Comparison of ENCODE assay signal across 11 mouse cellular contexts in genomic region chr12:109608576-109609440, GRCm38 (mm10). TPM values are rescaled to one million over a fixed set of nuclear protein-coding genes. Genes with fewer than 3 reads are reported as not detected.
DNase-seq lines count a peak whose midpoint lies in the region; ATAC-seq and TF ChIP-seq lines count a peak whose summit lies in the region.
"Had no signal": no experiment of that assay in that cellular context is flagged by ENCODE, and none has a peak within 500 bp of the region (broad histone marks: within the 10 kb centered on the region; RNA-seq: fewer than 3 reads in every experiment).

No protein-coding gene starts in this region.

- H3K9me3 ChIP-seq in kidney, postnatal 0 days (replicated peaks; ENCODE audit: low read length) = no peaks in the 10 kb centered on the region
- no peaks in the 10 kb centered on the region for H3K9me3 ChIP-seq in liver, embryonic 15.5 days (replicated peaks)
- H3K9me3 ChIP-seq: lung, embryonic 15.5 days had no signal

- H3K27me3 ChIP-seq in kidney, postnatal 0 days (ENCODE audit: insufficient read depth, low read length) = 0 out of 2 replicates have a peak, but pooled peaks cover 5% of the 10 kb centered on the region
- peaks cover 14% of the 10 kb centered on the region for H3K27me3 ChIP-seq in liver, embryonic 15.5 days
- H3K27me3 ChIP-seq: lung, embryonic 15.5 days had no signal

- H3K4me3 ChIP-seq in kidney, postnatal 0 days (replicated peaks; ENCODE audit: low read depth, low read length) = no peak overlapping the region
- H3K4me3 ChIP-seq in cortical plate, adult 2 months (ENCODE audit: insufficient read depth, low read length) = no peak overlapping the region
- H3K4me3 ChIP-seq in liver, embryonic 15.5 days (replicated peaks) = no peak overlapping the region
- H3K4me3 ChIP-seq: lung, embryonic 15.5 days had no signal

- 34% methylated on average over 13 of the region's 13 CpGs for WGBS in kidney, postnatal 0 days
- 31% methylated on average over 13 of the region's 13 CpGs for WGBS in liver, embryonic 15.5 days (ENCODE audit: insufficient replicate concordance)

- no peak for ATAC-seq in CD4-positive, CD25-positive, alpha-beta regulatory T cell, adult 4 months
- no peak for ATAC-seq in kidney, postnatal 0 days (replicated peaks; ENCODE audit: low FRiP score, low read depth)
- ATAC-seq in liver, embryonic 15.5 days (ENCODE audit: insufficient read depth) = peak; percentile 26; the same call in 1 of the 2 replicates

- TF ChIP-seq POLR2A in cortical plate, adult 2 months (IDR thresholded peaks at IDR 0.05; ENCODE audit: extremely low read depth, insufficient read depth, low read length) = no peak

- H3K4me2 ChIP-seq in kidney, postnatal 0 days (ENCODE audit: low read length) = no peak overlapping the region
- no peak overlapping the region for H3K4me2 ChIP-seq in liver, embryonic 15.5 days
- H3K4me2 ChIP-seq: lung, embryonic 15.5 days had no signal

- H3K27ac ChIP-seq in kidney, postnatal 0 days = no peak overlapping the region
- H3K27ac ChIP-seq in cortical plate, adult 2 months (ENCODE audit: insufficient read depth, low read length) = no peak overlapping the region
- peak overlapping the region; percentile 55; the same call in 1 of the 2 replicates for H3K27ac ChIP-seq in liver, embryonic 15.5 days (replicated peaks)
- H3K27ac ChIP-seq: lung, embryonic 15.5 days had no signal

- H3K9ac ChIP-seq in kidney, postnatal 0 days (ENCODE audit: low read depth, low read length) = no peak overlapping the region
- H3K9ac ChIP-seq in liver, embryonic 15.5 days = no peak overlapping the region
- H3K9ac ChIP-seq: lung, embryonic 15.5 days had no signal

- H3K4me1 ChIP-seq in kidney, postnatal 0 days (replicated peaks; ENCODE audit: insufficient read depth, low read length) = no peaks in the 10 kb centered on the region
- H3K4me1 ChIP-seq in cortical plate, adult 2 months (ENCODE audit: control insufficient read depth, insufficient read depth, low read length) = no peaks in the 10 kb centered on the region
- H3K4me1 ChIP-seq in liver, embryonic 15.5 days (replicated peaks) = peaks cover 10% of the 10 kb centered on the region; the same call in 1 of the 2 replicates

- DNase-seq in CD4-positive, CD25-positive, alpha-beta regulatory T cell, adult 2 months (ENCODE audit: low read depth, low spot score) = peak; percentile 14
- DNase-seq in kidney, postnatal 0 days (ENCODE audit: low spot score) = no peak
- no peak for DNase-seq in kidney, postnatal 25 days
- DNase-seq in spleen, postnatal 14 days (ENCODE audit: low spot score in 2 of 2) = no peak
- no peak for DNase-seq in ovary, postnatal 14 days (ENCODE audit: low spot score)

- peak; percentile 53 for TF ChIP-seq CTCF in kidney, postnatal 0 days (IDR thresholded peaks at IDR 0.05; ENCODE audit: low read depth)
- TF ChIP-seq CTCF in cortical plate, adult 2 months (IDR thresholded peaks at IDR 0.05; ENCODE audit: extremely low read depth, insufficient read depth, low read length) = 0 out of 2 replicates have a peak, but pooled peaks have one; percentile 8

- no peaks in the 10 kb centered on the region for H3K36me3 ChIP-seq in kidney, postnatal 0 days (ENCODE audit: insufficient read depth, low read length)
- no peaks in the 10 kb centered on the region for H3K36me3 ChIP-seq in liver, embryonic 15.5 days (replicated peaks)

RNA-seq across cellular contexts. Expression of gene Rtl1, which starts 8.7 kb away (rescaled TPM):
- not detected for polyA plus RNA-seq in CD4-positive, CD25-positive, alpha-beta regulatory T cell, adult 4 months (2017; shearing (Covaris generic))
- polyA plus RNA-seq in kidney, postnatal 0 days (2015; fragmentation: Nextera tagmentation; extraction: Ambion mirVana) = 0.13 TPM in 2 replicates
- polyA plus RNA-seq in cortical plate, adult 2 months (2012; rRNA removed) = 0.02 and 0.04 TPM in 2 replicates
- 0.67 and 0.81 TPM in 2 replicates for polyA plus RNA-seq in liver, embryonic 15.5 days (2015; fragmentation: Nextera tagmentation; extraction: Ambion mirVana)
- polyA plus RNA-seq: gonadal fat pad, adult 2 months; small intestine, adult 2 months had no signal
